Mouse (Mus musculus) megakaryocyte, embryonic 14.5 days (primary cell): Measurements from ENCODE around the gene Sema5b. TPM values are rescaled to one million over a fixed set of nuclear protein-coding genes. Genes with fewer than 3 reads are reported as not detected.
"Not testable (repeated sequence)": the region's sequence is repeated elsewhere in the genome, so short reads cannot be mapped to it uniquely, and the experiment has no call there.

Experiments used
- H3K27me3 ChIP-seq: replicated peaks from 2 replicates; pipeline ENCODE3; 2012; ENCODE audit warnings: inconsistent platforms
- H3K36me3 ChIP-seq: replicated peaks from 2 replicates; pipeline ENCODE3; 2012; ENCODE audit warnings: low read length, inconsistent platforms, mixed read lengths
- H3K4me1 ChIP-seq: 2 replicates; pipeline ENCODE4 v1.6.1; 2012; ENCODE audit warnings: inconsistent platforms
- H3K4me3 ChIP-seq: replicated peaks from 2 replicates; pipeline ENCODE3; 2012; ENCODE audit warnings: moderate library complexity, mild to moderate bottlenecking, inconsistent platforms
- H3K9me3 ChIP-seq: 2 replicates; pipeline ENCODE4 v1.6.1; 2012; ENCODE audit warnings: inconsistent platforms
- FLI1 ChIP-seq: IDR thresholded peaks from 2 replicates; pipeline ENCODE4 v1.6.1; 2012; ENCODE audit warnings: low read length, inconsistent platforms, mixed read lengths
- GATA1 ChIP-seq: IDR thresholded peaks from 3 replicates; pipeline ENCODE4 v1.6.1; 2012; ENCODE audit warnings: mixed read lengths, low read length, inconsistent platforms, borderline replicate concordance
- polyA plus RNA-seq: library from polyadenylated mRNA; stranded (reverse); fragments of >175 nt; gene quantifications from 2 replicates; pipeline ENCODE4 v1.2.3, GENCODE M21; 2012; ENCODE audit warnings: low replicate concordance; ENCODE audit not compliant: insufficient read depth

The Sema5b gene
- polyA plus RNA-seq, 1 experiment = not detected

DNA sequence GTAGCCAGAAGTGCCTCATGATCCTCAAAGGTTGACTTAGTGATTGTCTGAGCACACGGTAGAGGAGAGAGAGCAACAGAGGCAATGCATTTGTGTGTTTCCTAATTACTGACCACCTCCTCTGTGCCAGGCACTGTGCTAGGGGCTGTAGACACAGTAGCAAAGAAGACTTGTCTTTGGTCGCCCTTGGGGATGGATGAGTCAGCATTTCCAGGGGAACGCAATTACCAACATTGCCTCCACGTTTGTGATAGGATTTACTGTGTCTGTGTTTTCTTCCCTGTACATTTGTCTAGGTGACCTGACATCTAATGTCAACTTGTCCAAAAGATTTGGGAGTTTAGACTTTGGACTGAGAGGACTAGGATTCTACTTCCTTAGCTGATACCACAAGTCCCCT is 4.8 kb downstream of the Sema5b start:
- Histone ChIP-seq H3K27me3 (peaks cover 82% of the 10 kb centered on the region), H3K36me3 (no peaks in the 10 kb centered on the region), H3K4me1 (peaks cover 16% of the 10 kb centered on the region), H3K9me3 (peaks cover 6% of the 10 kb centered on the region; the same call in 1 of the 2 replicates), H3K4me3 (no peak overlapping the region)
- TF ChIP-seq FLI1 = no peak
- no peak for TF ChIP-seq GATA1

DNA sequence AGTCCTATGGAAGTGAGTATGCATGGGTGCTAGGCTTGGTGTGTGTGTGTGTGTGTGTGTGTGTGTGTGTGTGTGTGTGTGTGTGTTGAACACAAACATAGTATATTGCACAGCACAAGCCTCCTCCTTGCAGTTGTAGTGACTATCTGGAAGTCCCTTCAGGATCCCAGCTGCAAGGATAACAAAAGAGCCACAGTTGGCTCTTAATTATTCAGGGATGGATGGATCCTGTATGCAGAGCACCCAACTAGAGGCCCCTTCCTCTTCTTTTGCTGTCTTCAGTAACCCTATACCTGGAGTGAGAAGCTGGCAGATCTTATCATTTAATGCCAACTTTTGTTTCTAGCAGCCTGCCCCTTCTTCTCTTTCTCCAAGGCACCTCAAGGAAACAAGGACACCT is 7.0 kb downstream of the Sema5b start:
- Histone ChIP-seq H3K4me1 (no peaks in the 10 kb centered on the region), H3K4me3 (no peak overlapping the region), H3K9me3 (peaks cover 6% of the 10 kb centered on the region; the same call in 1 of the 2 replicates), H3K27me3 (peaks cover 75% of the 10 kb centered on the region), H3K36me3 (no peaks in the 10 kb centered on the region)
- TF ChIP-seq GATA1 = no peak
- TF ChIP-seq FLI1 = no peak

DNA sequence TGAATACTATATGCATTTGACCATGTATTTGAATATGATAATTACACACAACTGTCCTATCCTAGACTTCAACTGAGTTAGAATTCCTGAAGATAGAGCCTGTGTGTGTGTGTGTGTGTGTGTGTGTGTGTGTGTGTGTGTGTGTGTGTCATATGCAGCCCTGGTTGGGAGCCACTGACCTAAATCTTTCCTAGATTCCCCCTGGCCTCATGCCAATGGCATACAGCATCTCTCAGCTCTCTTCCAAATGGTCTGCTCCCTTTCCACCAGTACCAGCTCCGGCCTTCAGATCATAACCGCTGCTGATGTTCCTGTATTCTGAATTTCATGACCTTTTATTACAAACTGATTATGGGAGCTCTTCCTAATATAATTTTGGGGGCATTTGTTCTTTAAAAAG is 8.4 kb downstream of the Sema5b start:
- Histone ChIP-seq H3K4me1 (no peaks in the 10 kb centered on the region), H3K27me3 (peaks cover 64% of the 10 kb centered on the region), H3K9me3 (0 out of 2 replicates have a peak, but pooled peaks cover 2% of the 10 kb centered on the region), H3K36me3 (no peaks in the 10 kb centered on the region), H3K4me3 (no peak overlapping the region)
- TF ChIP-seq FLI1 (no peak), GATA1 (no peak)

DNA sequence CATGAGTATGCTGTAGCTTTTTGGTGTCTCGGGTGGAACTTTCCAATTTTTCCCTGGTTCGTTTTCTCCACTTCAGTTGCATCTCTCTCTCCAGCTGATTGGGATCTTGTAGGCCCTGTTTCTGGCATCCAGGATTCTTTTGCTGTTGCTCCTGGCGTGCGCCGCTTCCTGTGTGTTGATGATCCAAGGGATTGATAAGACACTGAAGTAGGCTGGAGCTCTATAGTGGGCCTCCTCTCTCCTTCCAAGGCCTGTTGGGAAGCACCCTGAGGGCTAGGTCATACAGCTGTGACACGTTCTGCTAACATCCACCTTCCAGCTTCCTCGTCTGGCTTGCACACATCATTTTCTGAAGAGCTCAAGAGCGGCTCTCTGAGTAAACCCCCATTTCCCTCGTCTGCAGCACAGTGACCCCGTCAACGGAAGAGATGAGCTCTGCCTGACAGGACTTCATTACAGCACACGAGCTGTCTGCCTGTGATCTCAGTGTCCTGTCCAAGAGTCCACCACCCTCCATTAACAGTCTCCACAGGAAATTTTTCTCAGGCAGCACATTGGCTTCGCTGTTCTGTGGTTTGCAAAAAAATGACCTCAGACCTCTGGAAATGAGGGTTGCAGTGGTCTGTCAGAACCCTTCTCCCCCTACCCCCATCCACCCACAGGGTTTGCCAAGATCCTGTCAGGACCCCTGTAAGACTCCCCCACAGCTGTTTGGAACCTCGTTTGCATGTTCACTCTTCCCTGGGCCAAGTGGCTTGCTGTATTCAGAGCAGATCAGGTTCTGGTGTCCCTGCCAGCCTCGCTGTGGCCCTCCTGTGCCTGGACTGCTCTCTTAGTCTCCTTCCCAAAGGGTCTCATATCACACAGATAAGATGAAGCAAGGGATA is 14.9 kb downstream of the Sema5b start:
- H3K36me3 ChIP-seq = no peaks in the 10 kb centered on the region
- H3K27me3 ChIP-seq = peaks cover 50% of the 10 kb centered on the region
- no peak overlapping the region for H3K4me3 ChIP-seq
- H3K4me1 ChIP-seq = no peaks in the 10 kb centered on the region
- TF ChIP-seq FLI1 (no peak), GATA1 (no peak)
- H3K9me3 ChIP-seq = no peaks in the 10 kb centered on the region

DNA sequence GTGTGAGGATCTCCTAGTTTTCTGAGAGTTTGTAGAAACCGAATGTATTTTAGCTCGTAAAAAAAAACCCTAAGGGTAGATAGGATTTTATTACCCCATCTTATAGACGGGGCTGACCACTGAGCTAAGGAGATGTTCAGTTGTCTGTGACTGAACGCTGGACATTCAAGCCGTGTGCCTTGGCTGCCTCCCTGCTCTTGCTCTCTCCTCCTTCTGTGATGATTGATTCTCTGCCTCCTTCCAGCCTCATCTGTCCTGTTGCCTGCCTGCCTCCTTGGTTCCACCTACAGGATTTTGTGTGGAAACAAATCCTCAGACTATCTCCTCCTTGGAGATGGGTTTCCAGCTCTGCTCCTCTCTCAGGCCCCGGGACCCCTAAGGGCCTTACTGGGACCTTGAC is 16.1 kb downstream of the Sema5b start:
- no peaks in the 10 kb centered on the region for H3K36me3 ChIP-seq
- H3K4me3 ChIP-seq = no peak overlapping the region
- peaks cover 49% of the 10 kb centered on the region for H3K27me3 ChIP-seq
- H3K4me1 ChIP-seq = peaks cover 7% of the 10 kb centered on the region; the same call in 1 of the 2 replicates
- no peaks in the 10 kb centered on the region for H3K9me3 ChIP-seq
- TF ChIP-seq GATA1 (no peak), FLI1 (no peak)

DNA sequence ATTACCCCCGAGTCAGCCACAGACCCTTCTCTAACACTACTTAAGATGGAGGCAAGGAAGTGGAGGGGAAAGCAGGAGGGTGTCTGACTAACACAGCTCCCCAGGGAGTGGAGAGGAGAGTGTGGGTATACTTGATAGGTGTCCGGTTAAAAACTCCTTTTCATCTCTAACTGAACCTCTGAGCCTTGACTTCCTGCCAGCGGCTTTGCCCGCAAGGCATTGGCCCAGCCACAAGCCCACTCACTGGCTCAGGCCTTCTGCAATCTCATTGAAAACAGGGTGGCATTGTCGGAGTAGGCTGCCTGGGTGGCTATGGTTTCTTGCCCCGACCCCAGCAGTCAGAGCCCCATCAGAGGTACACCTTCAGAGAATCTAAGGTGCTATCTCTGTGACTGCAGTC is 20.6 kb downstream of the Sema5b start:
- peaks cover 7% of the 10 kb centered on the region; the same call in 1 of the 2 replicates for H3K4me1 ChIP-seq
- H3K36me3 ChIP-seq = no peaks in the 10 kb centered on the region
- H3K4me3 ChIP-seq = no peak overlapping the region
- H3K27me3 ChIP-seq = peaks cover 33% of the 10 kb centered on the region
- no peaks in the 10 kb centered on the region for H3K9me3 ChIP-seq
- TF ChIP-seq FLI1 = no peak
- TF ChIP-seq GATA1 = no peak

DNA sequence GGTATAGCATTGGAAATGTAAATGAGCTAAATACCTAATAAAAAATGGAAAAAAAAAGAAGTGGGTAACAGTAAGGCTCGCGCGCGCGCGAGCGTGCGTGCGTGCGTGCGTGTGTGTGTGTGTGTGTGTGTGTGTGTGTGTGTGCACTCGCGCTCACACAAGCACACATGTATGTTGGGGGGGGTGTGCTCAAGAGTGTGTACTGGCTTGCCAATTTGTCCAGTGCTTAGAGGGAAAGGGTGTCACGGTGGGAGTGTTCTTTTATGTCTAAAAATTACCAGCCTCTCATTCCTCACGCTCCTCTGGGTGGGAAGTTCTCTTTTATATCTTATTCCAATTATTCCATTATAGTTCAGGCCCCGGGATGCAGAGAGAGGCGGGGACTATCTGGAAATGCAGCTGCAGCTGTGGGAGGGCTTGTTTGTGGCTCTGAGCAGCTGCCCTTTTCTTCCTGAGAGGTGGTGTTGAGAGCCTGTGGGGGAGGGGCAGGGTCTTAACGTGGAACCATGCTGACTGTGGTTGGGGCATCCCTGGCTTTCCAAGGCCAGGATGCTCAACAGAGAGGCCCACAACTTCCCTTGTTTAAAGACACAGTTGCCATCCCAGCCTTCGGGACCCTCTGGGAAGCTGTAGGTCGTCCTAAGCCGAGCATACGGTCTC is 23.4 kb downstream of the Sema5b start:
- H3K27me3 ChIP-seq = peaks cover 24% of the 10 kb centered on the region
- no peaks in the 10 kb centered on the region for H3K36me3 ChIP-seq
- H3K4me3 ChIP-seq = no peak overlapping the region
- H3K9me3 ChIP-seq = no peaks in the 10 kb centered on the region
- H3K4me1 ChIP-seq = peaks cover 7% of the 10 kb centered on the region; the same call in 1 of the 2 replicates
- TF ChIP-seq GATA1 (no peak), FLI1 (no peak)

DNA sequence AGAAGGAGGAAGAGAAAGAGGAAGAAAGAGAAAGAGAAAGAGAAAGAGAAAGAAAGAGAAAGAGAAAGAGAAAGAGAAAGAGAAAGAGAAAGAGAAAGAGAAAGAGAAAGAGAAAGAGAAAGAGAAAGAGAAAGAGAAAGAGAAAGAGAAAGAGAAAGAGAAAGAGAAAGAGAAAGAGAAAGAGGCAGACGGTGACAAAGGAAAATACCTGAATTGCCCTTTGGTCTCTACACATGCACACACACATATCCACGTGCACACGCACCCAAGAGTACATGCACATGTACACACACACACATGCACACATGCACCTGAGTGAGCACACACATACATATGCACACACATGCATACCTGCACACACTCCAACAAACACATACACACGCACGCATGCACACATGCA is 24.7 kb downstream of the Sema5b start:
- H3K9me3 ChIP-seq, H3K4me1 ChIP-seq, H3K36me3 ChIP-seq: not testable (repeated sequence)
- Histone ChIP-seq H3K4me3 (peak overlapping the region; percentile 44), H3K27me3 (peaks cover 23% of the 10 kb centered on the region)

DNA sequence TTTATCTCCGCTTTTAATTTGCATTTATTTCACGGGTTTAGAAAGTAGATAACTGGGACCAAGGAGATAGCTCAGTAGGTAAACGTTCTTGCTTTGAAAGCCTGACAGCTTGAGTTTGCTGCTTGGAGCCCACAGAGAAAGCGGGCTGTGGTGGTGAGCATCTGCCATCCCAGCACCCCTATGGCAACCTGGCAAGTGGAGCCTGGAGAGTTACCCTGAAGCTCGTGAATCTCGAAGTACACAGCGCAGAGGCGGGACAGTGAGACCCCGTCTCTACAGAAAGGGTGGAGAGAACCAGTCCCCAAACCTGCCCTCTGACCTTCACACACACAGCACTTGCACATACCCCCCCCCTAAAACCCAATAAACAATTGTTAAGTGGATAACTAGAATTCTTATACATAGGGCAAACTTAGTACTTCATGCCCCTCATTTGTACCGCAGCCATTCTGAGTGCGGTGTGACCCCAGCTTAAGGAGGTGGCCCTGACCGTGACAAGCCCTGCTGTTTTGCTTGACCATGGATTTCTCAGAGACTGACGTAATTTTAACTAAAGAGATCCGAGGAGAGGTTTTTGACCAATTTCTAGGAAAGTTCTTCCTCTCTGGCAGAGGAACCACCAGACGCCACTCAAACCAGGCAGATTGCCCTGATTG is 27.4 kb downstream of the Sema5b start:
- Histone ChIP-seq H3K4me3 (no peak overlapping the region), H3K4me1 (no peaks in the 10 kb centered on the region), H3K9me3 (no peaks in the 10 kb centered on the region), H3K27me3 (peaks cover 24% of the 10 kb centered on the region), H3K36me3 (no peaks in the 10 kb centered on the region)
- TF ChIP-seq FLI1 = no peak

DNA sequence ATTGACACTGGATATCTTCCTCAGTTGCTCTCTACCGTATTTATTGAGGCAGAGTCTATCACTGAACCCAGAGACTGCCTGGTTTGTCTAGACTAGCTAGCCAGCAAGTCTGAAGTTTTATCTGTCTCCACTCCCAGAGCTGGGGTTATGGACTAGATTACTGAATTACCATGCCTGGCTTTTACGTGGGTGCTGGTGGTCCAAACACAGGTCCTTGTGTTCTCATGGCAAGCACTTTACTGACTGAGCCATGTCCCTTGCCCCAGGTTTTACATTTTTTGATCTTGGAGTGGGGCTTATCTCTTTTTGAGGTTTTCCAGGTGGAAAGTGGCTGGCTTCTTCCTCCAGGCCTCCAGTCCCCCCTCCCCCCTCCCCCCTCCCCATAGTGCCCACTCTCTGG is 28.4 kb downstream of the Sema5b start:
- Histone ChIP-seq H3K4me1 (no peaks in the 10 kb centered on the region), H3K9me3 (no peaks in the 10 kb centered on the region), H3K27me3 (peaks cover 27% of the 10 kb centered on the region), H3K36me3 (no peaks in the 10 kb centered on the region), H3K4me3 (no peak overlapping the region)
- TF ChIP-seq FLI1 = no peak
- no peak for TF ChIP-seq GATA1
